Mouse (Mus musculus): ENCODE data around the gene Mipol1. TPM values are rescaled to one million over a fixed set of nuclear protein-coding genes. Genes with fewer than 3 reads are reported as not detected.

The Mipol1 gene
- total and polyA plus RNA-seq, 3 experiments = 6.4 to 10.4 (median 6.6) TPM

DNA sequence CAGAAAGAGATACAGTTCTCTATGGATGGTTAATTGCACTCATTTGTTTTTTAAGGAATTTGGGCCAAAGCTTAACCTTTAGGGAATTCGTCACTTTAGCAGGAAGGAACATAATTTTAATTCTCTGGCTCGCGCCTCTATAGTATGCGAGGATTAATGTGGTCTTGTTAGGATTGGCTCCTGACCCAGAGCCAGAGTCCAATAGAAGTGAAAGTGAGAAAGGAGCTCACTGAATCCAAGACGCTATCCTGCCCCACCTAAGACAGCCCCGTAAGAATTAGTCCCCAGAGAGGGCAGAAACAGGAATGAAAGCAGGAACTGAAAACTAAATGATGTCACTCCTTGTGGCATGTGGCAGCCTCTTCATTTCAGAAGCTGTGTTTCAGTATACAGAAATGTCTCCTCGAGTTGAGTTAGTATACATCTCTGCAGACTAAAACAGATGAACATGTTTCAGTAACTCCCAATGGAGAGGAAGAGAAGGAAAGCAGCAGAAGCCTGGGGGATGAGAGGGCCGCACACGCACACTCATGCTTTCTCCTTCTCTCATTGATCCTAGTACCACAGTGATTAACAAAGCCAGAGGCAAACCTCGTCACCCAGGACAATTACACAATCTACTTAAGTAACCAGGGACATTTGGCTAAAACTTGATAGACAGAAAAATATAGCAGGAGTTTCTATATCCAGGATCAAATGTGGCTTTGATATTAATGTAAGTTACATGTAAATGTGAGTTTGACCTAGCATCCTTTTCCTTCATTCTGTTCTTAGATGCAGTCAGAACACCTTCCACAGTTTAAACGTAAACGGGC, 234.5 kb downstream of the Mipol1 start:
- Histone ChIP-seq H3K79me2 (replicated peaks; ENCODE audit: control insufficient read depth, extremely low read depth, insufficient read depth, poor library complexity, severe bottlenecking) (no peaks in the 10 kb centered on the region), H3K27ac (ENCODE audit: insufficient read depth, low read depth) (no peak overlapping the region), H3K36me3 (replicated peaks in 1 of 2; ENCODE audit: control insufficient read depth in 1 of 2, insufficient read depth in 1 of 2, low read length in 1 of 2) (no peaks in the 10 kb centered on the region), H3K4me2 (ENCODE audit: insufficient read depth, low read depth, poor library complexity, severe bottlenecking) (peak overlapping the region; percentile 68), H3K9me3 (replicated peaks; ENCODE audit: low read length) (no peaks in the 10 kb centered on the region), H3K4me1 (ENCODE audit: control insufficient read depth in 1 of 2, insufficient read depth in 2 of 2) (peaks cover 2 to 16% of the 10 kb centered on the region in 2 experiments; a peak in 2 of 4 replicates), H3K4me3 (replicated peaks in 1 of 3; ENCODE audit: low read depth in 2 of 3, low read length in 2 of 3, poor library complexity in 1 of 3) (no peak overlapping the region), H3K27me3 (replicated peaks) (no peaks in the 10 kb centered on the region), H3K9ac (ENCODE audit: insufficient read depth, low read depth) (no peak overlapping the region)
- in situ Hi-C loops (cut with MboI; ENCODE audit: low pct_ligation_motif_present, low pct_unique_long_range_greater_than_20kb, low sequenced_read_pairs) = no loop called here
- TF ChIP-seq MAZ (IDR thresholded peaks at IDR 0.05; ENCODE audit: low read depth, low read length) (peak; percentile 78), POLR2A (IDR thresholded peaks at IDR 0.05; ENCODE audit: low read depth, low read length) (no peak), NELFE (IDR thresholded peaks at IDR 0.05; ENCODE audit: low read depth, low read length) (peak; percentile 37; the same call in 1 of the 2 replicates), CHD2 (IDR thresholded peaks at IDR 0.05; ENCODE audit: low read length) (peak; percentile 80), E2F4 (IDR thresholded peaks at IDR 0.05; ENCODE audit: insufficient replicate concordance, low read depth, low read length) (no peak), ELF1 (IDR thresholded peaks at IDR 0.05; ENCODE audit: low read depth, low read length) (0 out of 2 replicates have a peak, but pooled peaks have one; percentile 14), MXI1 (IDR thresholded peaks at IDR 0.05; ENCODE audit: low read depth, low read length) (peak; percentile 80), ZMIZ1 (IDR thresholded peaks at IDR 0.05; ENCODE audit: low read depth, low read length) (peak; percentile 64; the same call in 1 of the 2 replicates), MYC (IDR thresholded peaks at IDR 0.05; ENCODE audit: low read depth, low read length) (peak; percentile 95), CHD1 (IDR thresholded peaks at IDR 0.05; ENCODE audit: low read depth, low read length) (peak; percentile 70; the same call in 1 of the 2 replicates), SMC3 (IDR thresholded peaks at IDR 0.05; ENCODE audit: low read depth, low read length) (peak; percentile 9; the same call in 1 of the 2 replicates), KAT2A (IDR thresholded peaks at IDR 0.05; ENCODE audit: insufficient replicate concordance, low read length) (0 out of 2 replicates have a peak, but pooled peaks have one; percentile 64), MAFK (IDR thresholded peaks at IDR 0.05; ENCODE audit: insufficient replicate concordance, low read length) (peak; percentile 74), BHLHE40 (IDR thresholded peaks at IDR 0.05; ENCODE audit: low read depth, low read length) (peak; percentile 81), TCF12 (IDR thresholded peaks at IDR 0.05; ENCODE audit: low read depth, low read length) (peak; percentile 74), MEF2A (IDR thresholded peaks at IDR 0.05; ENCODE audit: borderline replicate concordance, low read depth, low read length) (peak; percentile 81), ZNF384 (IDR thresholded peaks at IDR 0.05; ENCODE audit: low read depth, low read length) (no peak), IRF4 (IDR thresholded peaks at IDR 0.05; ENCODE audit: low read depth, low read length) (peak; percentile 99), NRF1 (IDR thresholded peaks at IDR 0.05; ENCODE audit: low read depth, low read length) (no peak), POLR2AphosphoS2 (IDR thresholded peaks at IDR 0.05; ENCODE audit: low read depth, low read length) (no peak), EP300 (IDR thresholded peaks at IDR 0.05; ENCODE audit: low read length) (peak; percentile 99), ETS1 (conservative IDR thresholded peaks at IDR 0.05; ENCODE audit: low read depth, low read length) (peak; percentile 89), SIN3A (IDR thresholded peaks at IDR 0.05; ENCODE audit: low read length) (peak; percentile 90), JUN (IDR thresholded peaks at IDR 0.05; ENCODE audit: insufficient read depth, low read depth, low read length) (peak; percentile 99), MAX (IDR thresholded peaks at IDR 0.05; ENCODE audit: low read length) (peak; percentile 85), UBTF (IDR thresholded peaks at IDR 0.05; ENCODE audit: low read depth, low read length) (no peak), ZC3H11A (IDR thresholded peaks at IDR 0.05; ENCODE audit: low read depth, low read length) (no peak), RCOR1 (conservative IDR thresholded peaks at IDR 0.05; ENCODE audit: low read depth, low read length) (peak; percentile 98), JUND (conservative IDR thresholded peaks at IDR 0.05; ENCODE audit: low read depth, low read length) (peak; percentile 97)
- peak; percentile 82 for DNase-seq (ENCODE audit: extremely low read depth)
- dilution Hi-C loops (cut with MboI; ENCODE audit: extremely low pct_ligation_motif_present, extremely low pct_unique_long_range_greater_than_20kb, low sequenced_read_pairs) = no loop called here
